Mouse (Mus musculus): ENCODE measurements around the gene Nexn.
"Not testable (repeated sequence)": the region's sequence is repeated elsewhere in the genome, so short reads cannot be mapped to it uniquely, and the experiment has no call there.

Nexn gene

DNA sequence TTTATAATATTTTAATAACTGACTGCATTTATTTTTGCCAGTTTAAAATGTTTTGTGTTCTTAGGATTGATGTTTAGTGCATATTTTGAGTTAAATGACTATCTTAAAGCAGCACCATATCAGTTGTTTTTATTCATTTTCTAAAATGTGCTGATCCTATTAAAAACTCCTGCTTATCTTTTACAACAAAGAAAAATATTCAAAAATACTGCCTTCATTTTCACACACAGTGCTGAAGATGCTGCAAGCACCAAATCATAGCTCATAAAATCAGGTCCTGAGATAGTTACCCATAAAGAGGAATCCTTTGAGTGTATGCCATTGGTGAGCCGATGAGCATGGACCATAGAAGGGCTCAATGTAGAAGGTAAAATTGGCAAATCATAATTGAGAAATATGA is 30.9 kb downstream of the Nexn start:
- no peak for DNase-seq

GRCm38 (mm10) chr3:152231333-152232100 is 34.6 kb downstream of the Nexn start:
- no peak for DNase-seq

GRCm38 (mm10) chr3:152229271-152229670 is 36.9 kb downstream of the Nexn start:
- no peak for DNase-seq

DNA sequence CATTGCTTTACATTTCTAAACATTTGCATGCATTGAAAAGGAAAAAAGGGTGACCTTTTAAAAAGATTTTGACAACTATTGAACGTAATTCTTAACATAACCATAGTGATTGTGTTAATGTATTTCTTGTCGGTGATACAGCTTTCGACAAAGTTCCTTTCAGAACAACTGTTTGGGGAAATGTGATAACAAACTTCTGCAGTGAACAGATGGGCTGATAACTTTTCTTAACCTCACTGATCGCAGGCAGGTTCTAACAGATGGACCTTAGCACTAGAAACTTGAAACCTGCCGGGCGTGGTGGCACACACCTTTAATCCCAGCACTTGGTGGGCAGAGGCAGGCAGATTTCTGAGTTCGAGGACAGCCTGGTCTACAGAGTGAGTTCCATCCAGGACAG is 37.3 kb downstream of the Nexn start:
- DNase-seq = no peak

DNA sequence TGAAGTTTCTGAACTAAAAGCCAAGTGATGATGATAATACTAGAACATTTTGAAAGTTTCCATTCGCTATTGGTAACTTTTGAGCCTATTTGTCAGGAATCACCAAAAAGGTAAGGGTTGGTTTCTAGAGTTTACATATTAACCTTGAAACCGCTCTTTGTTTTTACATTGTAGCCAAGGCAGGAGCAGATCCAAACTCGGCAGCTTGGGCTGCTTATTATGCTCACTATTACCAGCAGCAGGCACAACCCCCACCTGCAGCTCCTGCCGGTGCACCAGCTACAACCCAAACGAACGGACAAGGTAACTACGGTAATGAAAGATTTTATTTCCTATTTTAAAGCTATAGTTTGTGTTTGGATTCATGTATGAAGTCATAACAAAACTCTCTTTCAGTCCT is 40.2 kb downstream of the Nexn start:
- DNase-seq = no peak

DNA sequence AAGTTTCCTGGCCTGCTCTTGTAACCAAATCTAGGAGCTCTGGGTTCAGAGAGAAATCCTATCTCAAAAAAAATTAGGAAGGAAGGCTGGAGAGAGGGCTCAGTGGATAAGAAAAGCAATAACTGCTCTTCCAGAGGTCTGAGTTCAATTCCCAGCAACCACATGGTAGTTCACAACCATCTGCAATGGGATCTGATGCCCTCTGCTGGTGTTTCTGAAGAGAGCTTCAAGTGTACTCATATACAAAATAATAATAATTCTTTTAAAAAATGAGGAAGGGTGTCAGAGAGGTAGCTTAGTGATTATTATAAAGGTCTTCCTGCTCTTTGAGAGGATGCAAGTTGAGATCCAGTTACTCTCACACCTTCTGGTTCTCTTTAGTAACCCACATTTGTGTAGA is 41.2 kb downstream of the Nexn start:
- DNase-seq = no peak

DNA sequence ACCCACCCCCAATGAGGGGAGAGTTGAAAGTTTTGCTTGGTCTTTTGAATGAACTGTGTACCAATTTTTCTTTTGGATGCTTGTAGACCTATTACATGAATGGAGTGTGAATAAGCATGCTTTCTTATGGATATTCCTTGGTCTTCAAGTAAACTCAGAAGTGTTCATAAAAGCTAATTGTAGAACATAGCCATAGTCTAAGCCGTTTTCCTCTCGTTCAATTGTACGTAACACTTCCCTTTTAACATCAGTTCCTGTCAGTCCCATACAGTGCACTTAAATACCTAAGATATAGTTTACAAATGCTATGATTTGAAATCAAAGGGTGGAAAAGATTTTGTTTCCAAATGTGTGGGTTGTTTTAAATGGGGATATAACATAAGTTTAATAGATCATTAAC is 52.7 kb downstream of the Nexn start:
- no peak for DNase-seq

DNA sequence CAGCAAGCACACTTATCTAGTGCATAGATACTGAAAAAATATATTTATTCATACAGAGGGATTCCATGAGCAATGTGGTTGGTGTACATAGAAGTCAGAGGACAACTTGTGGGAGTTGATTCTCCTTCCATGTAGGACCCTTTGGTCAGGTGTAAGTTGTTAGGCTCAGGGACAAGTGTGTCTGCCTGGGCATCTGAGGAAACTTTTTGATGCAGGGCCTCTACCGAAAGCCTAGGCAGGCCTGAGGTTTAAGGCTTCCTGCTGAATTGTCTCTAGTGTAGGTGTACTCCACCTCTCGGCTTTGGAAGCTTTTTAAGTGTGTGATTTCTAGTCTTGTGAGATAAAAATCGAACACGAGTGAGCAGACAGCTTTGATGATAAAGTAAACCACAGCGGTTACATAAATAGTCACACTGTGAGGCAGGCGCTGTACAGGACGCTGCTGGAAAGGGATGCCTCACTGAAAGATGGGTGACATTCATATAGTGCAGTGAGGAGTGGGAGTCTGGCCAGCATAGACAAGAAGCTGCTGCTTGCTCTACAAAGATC is 54.3 kb downstream of the Nexn start:
- no peak for DNase-seq

- DNase-seq = peak; percentile 61 to 77
These were observed 55.3 kb downstream of the Nexn start for GRCm38 (mm10) chr3:152210728-152211391.

- peak; percentile 98 to 99 for DNase-seq
These were observed 56.0 kb downstream of the Nexn start, which contains the start of the genes Dnajb4 and Fubp1 for GRCm38 (mm10) chr3:152209967-152210634. TSS of gene Dnajb4 (minus strand) at chr3:152210302. TSS of gene Fubp1 (plus strand) at chr3:152210422.

DNA sequence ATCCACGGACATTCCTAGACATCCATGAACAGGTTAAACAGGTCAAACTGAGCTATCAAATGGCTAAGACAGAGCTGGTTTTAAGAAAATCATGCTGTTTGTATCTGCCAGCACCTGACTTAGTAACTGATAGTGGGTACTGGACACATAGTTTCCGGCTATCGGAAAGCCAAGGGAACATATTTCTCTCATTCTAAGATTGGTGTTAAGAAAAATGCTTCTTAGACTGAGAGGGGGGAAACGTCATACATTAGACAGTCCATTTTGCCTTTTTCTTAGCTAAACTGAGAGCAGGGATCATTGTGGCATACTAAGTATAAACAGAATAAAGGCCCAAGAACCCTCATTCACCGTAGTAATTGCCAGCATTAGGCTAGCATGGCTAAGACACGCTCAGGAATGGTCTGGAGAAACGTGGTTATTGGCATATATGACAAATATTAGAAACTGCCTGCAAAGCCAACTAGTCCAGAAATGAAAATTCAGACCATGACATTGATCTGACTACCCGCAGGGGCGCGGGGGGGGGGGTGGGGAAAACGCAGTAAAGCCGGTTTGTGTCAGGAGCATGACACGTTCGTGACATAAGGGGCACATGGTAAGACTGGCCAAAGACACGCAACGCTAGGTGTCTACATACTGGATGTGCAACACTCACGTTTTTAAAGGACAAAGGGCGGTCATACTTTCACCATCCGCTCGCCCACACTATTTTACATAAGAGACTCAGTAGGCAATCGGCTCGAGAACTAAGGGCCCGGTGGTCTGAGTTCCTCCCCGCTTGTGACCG is 56.8 kb downstream of the Nexn start:
- DNase-seq = no peak

DNA sequence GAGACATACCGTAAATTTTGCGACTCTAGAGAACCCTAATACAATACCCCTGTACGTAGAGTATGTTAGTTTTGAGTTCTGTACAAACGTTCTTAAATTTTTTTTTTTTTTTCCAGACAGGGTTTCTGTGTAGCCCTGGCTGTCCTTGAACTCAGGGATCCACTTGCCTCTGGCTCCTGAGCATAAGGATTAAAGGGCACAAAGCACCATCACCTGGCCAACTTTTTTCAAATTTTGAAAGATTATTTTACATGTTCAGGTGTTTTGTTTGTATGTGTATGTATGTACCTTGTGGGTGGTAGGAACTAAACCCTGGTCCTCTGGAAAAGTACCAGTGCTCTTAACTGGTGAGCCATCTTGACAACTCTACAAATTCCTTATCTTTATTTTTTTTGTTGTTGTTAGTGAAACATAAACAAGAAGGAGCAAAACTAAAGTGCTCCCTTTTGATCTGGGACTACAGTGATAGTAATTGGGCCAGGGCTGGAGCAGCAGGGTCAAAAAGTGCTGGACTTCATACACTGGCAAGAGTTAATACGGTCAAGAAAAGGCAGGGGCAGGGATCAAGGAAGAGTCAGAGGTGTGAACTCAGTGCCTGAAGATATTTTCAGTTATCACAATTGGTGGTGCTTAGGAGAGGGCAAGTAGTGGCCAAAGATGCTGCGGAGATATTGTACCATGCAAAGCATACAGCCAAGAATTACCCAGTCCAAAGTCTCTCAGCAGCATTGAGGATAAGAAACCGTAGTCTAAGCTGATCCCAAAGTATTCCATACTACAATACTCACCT is 57.9 kb downstream of the Nexn start:
- DNase-seq = no peak

DNA sequence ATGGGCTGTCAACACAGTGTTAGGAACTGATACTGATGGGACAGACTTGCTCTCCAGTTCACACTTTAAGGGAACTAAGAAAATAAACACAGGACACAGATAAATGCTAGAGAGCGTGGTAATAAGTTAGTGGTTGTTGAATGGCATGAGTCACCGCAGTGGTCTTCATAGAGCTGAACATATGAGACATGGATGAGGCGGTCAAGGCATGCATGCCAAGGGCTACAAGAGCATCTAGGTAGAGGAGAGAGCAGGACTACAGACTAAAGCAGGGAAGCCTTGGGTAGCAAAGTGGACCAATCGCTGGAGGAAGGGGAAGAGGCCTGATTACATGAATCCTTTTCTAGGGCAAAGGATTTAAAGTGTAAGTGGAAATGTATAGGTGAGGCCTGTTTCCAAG is 59.0 kb downstream of the Nexn start:
- DNase-seq = no peak

GRCm38 (mm10) chr3:152204577-152204976 is 61.6 kb downstream of the Nexn start:
- no peak for DNase-seq

DNA sequence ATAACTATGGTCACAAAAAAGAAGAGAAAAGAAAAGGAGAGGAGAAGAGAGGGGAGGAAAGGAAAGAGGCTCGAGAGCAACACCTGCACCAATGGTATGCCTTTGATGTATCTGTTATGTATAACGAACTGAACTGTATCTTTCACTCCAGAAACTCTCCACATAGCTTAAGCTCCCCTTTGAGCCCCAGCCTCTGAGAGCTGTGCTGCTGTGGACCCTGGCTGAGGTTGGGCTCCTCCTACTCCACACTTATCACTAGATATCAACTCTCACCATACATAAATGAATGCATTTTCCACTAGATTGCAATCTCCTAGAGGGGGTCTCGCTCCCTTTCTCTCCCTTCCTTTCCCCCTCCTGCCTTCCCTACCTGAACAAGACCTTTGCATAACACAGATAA is 62.2 kb downstream of the Nexn start:
- DNase-seq = no peak

DNA sequence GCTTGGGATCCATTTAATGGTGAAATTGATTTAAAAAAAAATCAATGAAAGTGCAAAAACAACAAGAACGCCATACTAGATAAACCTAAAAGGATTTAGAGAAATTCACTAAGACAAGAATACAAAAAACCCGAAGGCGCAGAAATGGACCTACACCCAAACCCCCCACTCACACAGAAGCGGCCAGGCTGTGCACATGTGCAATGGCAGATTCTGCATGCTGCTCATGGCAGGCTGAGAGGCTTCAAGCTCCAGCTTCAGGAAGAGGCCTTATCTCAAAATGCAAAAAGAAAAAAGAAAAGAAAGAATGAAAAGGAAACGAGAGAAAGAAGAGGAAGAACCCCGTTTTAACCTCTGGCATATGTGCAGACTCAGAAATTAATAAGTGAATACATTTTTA is 62.7 kb downstream of the Nexn start:
- DNase-seq = no peak

DNA sequence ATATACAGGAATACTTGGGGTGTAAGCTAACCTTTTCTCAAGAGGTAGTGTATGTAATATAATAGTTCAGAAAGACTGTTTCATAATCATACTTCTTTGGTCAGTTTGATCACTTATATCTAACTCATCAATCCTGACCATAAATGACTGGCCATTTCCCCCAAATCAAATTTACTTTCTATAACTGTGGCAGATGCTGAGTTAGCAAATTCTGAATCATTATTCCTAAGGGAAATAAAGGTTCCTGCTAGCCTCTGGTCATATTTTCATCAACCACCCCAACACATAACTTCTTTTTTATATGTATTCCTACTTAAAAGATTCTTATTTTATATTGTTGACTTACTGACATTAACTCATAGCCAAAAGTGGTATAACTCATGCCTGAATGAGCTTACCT is 63.2 kb downstream of the Nexn start:
- DNase-seq = no peak

DNA sequence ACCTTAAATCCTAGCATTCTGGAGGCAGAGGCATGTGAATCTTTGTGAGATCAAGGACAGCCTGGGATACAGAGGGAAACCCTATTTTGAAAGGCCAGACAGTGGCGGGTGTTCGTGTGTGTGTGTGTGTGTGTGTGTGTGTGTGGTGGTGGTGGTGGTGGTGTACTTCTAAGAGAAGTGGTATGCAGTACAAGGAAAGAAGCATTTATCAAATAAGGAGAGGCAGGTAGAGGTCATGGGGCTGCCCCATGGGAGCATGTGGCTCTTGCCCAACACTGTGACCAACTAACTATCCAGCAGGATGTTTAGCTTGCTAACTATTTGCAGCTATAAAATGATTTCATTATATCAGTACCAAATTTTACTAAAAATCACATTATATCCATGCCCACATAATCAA is 64.5 kb downstream of the Nexn start:
- DNase-seq = no peak

GRCm38 (mm10) chr3:152201181-152201580 is 65.0 kb downstream of the Nexn start:
- no peak for DNase-seq

DNA sequence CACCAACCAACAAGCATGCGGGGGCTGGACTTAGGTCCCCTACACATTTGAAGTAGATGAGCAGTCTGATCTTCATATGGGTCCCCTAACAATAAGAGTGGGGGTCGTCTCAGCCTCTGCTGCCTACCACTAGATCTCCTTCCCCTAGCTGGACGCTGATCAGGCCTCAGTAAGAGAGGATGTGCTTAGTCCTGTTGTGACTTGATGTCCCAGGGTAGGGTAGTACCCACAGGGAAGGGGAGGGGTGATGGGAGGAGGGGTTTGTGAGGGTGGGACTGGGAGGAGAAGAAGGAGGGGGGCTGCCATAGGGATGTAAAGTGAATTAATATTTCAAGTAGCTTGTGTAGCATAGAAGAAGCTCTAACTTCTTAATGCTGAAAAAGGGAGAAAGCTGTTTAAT is 67.0 kb downstream of the Nexn start:
- DNase-seq = no peak

DNA sequence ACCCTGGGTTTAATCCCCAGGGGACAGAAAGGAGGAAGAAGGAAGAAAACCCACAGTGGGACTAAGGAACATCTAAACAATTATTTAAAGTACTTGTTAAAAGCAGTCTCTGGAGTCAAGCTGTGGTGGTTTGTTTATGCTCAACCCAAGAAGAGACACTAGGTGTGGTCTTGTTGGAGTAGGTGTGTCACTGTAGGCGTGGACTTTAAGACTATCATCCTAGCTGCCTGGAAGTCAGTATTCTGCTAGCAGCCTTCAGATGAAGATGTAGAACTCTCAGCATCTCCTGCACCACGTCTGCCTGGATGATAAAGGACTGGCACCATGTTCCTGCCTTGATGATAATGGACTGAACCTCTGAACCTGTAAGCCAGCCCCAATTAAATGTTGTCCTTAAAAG is 68.9 kb downstream of the Nexn start:
- DNase-seq = not testable (repeated sequence)

DNA sequence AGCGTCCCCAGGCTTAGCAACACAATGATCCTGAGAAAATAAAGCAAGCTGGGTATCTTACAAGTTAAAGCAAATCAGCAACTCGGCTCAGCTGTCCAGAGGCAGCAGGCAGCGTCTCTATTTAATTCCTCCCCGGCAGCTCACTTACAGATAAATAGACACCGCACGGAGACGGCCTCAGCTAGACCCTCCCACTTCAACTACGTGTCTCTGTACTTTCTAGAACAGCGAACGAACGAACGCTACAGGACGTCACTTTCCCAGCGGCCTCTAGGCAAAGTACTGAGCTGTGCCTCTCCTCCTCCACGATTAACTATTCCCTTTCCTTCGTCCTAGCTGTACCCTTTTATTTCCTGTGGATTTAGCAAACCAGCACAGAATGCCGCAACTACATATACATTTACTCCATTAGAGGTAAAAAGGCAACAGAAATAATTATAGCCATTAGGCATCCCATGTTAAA is 72.5 kb downstream of the Nexn start:
- DNase-seq = peak; percentile 82 to 91
